Mouse (Mus musculus): Measurements from ENCODE around the gene B3galt2.

GRCm38 (mm10) chr1:143701736-143702135 lies 61.3 kb downstream of the B3galt2 start:
- TF ChIP-seq POLR2A (IDR thresholded peaks at IDR 0.05; ENCODE audit: insufficient read depth, low read depth, low read length) (no peak), CTCF (IDR thresholded peaks at IDR 0.05; ENCODE audit: insufficient read depth, low read depth, low read length) (no peak)
